ENCODE assay signal across 13 mouse cellular contexts in the genomic region with DNA sequence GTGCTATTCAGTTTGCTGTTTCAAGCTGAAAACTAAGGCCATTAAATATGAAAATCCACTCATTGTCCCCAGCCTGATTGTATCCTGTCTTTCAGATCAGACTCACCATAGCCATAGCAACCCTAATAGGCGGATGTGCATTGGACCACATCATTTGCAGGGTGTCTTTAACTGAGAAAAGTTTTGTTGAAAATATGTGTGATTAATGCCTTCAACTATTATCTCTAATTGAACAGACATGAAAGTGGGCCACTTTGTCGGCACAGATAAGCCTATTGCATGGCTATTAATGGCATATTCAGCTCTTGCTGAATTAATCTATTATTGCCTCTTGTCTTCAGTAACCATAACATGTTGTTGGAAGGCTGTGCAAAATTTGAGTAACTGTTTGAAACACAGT.
A peak's percentile ranks its signal among the peaks of the same experiment; 100 is the strongest.
DNase-seq lines count a peak whose midpoint lies in the region; ATAC-seq lines count a peak whose summit lies in the region.
"Had no signal": no experiment of that assay in that cellular context is flagged by ENCODE, and none has a peak within 500 bp of the region (broad histone marks: within the 10 kb centered on the region; RNA-seq: fewer than 3 reads in every experiment).

No protein-coding gene starts in this region.

- H3K4me1 ChIP-seq in forebrain, embryonic 12.5 days = peaks cover 6% of the 10 kb centered on the region; the same call in 1 of the 2 replicates
- no peaks in the 10 kb centered on the region for H3K4me1 ChIP-seq in hindbrain, embryonic 16.5 days (ENCODE audit: control insufficient read depth, insufficient read depth, low read depth, low read length)
- no peaks in the 10 kb centered on the region for H3K4me1 ChIP-seq in neural tube, embryonic 11.5 days (ENCODE audit: control insufficient read depth, insufficient read depth, low read length)
- H3K4me1 ChIP-seq: liver, embryonic 13.5 days had no signal

- WGBS in forebrain, embryonic 12.5 days = 18% methylated on average over 2 of the region's 2 CpGs
- WGBS in hindbrain, embryonic 16.5 days = 16% methylated on average over 2 of the region's 2 CpGs
- WGBS in neural tube, embryonic 11.5 days = 34% methylated on average over 2 of the region's 2 CpGs

- peak; percentile 93 for ATAC-seq in forebrain, embryonic 12.5 days (ENCODE audit: low FRiP score)
- peak; percentile 68 for ATAC-seq in hindbrain, embryonic 16.5 days
- peak; percentile 89 for ATAC-seq in neural tube, embryonic 11.5 days (ENCODE audit: insufficient read depth, low FRiP score, low TSS enrichment)
- ATAC-seq: Patski had no signal

- no peak overlapping the region for H3K4me3 ChIP-seq in forebrain, embryonic 12.5 days (replicated peaks)
- H3K4me3 ChIP-seq in hindbrain, embryonic 16.5 days (ENCODE audit: low read length) = no peak overlapping the region
- H3K4me3 ChIP-seq in neural tube, embryonic 11.5 days (ENCODE audit: low read depth, low read length) = no peak overlapping the region
- H3K4me3 ChIP-seq: liver, embryonic 13.5 days had no signal

- H3K4me2 ChIP-seq in forebrain, embryonic 12.5 days = no peak overlapping the region; the same call in 1 of the 2 replicates
- no peak overlapping the region for H3K4me2 ChIP-seq in hindbrain, embryonic 16.5 days (ENCODE audit: low read length)
- H3K4me2 ChIP-seq in neural tube, embryonic 11.5 days (ENCODE audit: low read depth) = no peak overlapping the region
- H3K4me2 ChIP-seq: liver, embryonic 13.5 days had no signal

- no peaks in the 10 kb centered on the region for H3K27me3 ChIP-seq in forebrain, embryonic 12.5 days
- no peaks in the 10 kb centered on the region for H3K27me3 ChIP-seq in hindbrain, embryonic 16.5 days (replicated peaks; ENCODE audit: control insufficient read depth, insufficient read depth, low read length)
- no peaks in the 10 kb centered on the region for H3K27me3 ChIP-seq in neural tube, embryonic 11.5 days (ENCODE audit: control insufficient read depth, insufficient read depth, low read length)
- H3K27me3 ChIP-seq: liver, embryonic 13.5 days; Patski had no signal

- no peaks in the 10 kb centered on the region for H3K36me3 ChIP-seq in forebrain, embryonic 12.5 days (replicated peaks)
- no peaks in the 10 kb centered on the region for H3K36me3 ChIP-seq in hindbrain, embryonic 16.5 days (ENCODE audit: control insufficient read depth, insufficient read depth, low read length)
- H3K36me3 ChIP-seq in neural tube, embryonic 11.5 days (ENCODE audit: control insufficient read depth, insufficient read depth, low read length) = no peaks in the 10 kb centered on the region
- H3K36me3 ChIP-seq: liver, embryonic 13.5 days had no signal

- no peak overlapping the region for H3K27ac ChIP-seq in forebrain, embryonic 12.5 days
- no peak overlapping the region for H3K27ac ChIP-seq in hindbrain, embryonic 16.5 days (ENCODE audit: low read depth, low read length)
- H3K27ac ChIP-seq in neural tube, embryonic 11.5 days (ENCODE audit: low read depth, low read length) = no peak overlapping the region
- H3K27ac ChIP-seq: liver, embryonic 13.5 days had no signal

- H3K9me3 ChIP-seq in forebrain, embryonic 12.5 days = no peaks in the 10 kb centered on the region
- no peaks in the 10 kb centered on the region for H3K9me3 ChIP-seq in hindbrain, embryonic 16.5 days (ENCODE audit: control insufficient read depth, low read length)
- H3K9me3 ChIP-seq in neural tube, embryonic 11.5 days (ENCODE audit: control insufficient read depth, low read length) = no peaks in the 10 kb centered on the region
- H3K9me3 ChIP-seq: liver, embryonic 13.5 days had no signal

- peak; percentile 78 for DNase-seq in embryo, embryonic 10.5 days (ENCODE audit: low spot score)
- peak; percentile 46 for DNase-seq in neural tube, embryonic 11.5 days (ENCODE audit: low spot score)
- no peak for DNase-seq in ovary, postnatal 10 days (ENCODE audit: low spot score)
- DNase-seq in cerebellum, adult 9-10 months = no peak
- DNase-seq in kidney, postnatal 4 days = no peak
- DNase-seq: heart, postnatal 14 days; kidney, adult 2 months; liver, embryonic 13.5 days; lung, postnatal 36 days; right cerebral cortex, adult 18-20 months had no signal

- H3K9ac ChIP-seq in forebrain, embryonic 12.5 days = no peak overlapping the region
- H3K9ac ChIP-seq in hindbrain, embryonic 16.5 days (ENCODE audit: low read depth, low read length) = no peak overlapping the region
- H3K9ac ChIP-seq in neural tube, embryonic 11.5 days (ENCODE audit: low read length) = no peak overlapping the region
- H3K9ac ChIP-seq: liver, embryonic 13.5 days had no signal

Comparison
In these comparisons a context has a peak if more than half of its experiments do, and no peak if none do; other contexts are left out.
1. DNase-seq: peak in embryo, embryonic 10.5 days (single experiment) and neural tube, embryonic 11.5 days (single experiment); none in ovary, postnatal 10 days (single experiment), cerebellum, adult 9-10 months (single experiment) and kidney, postnatal 4 days (0 of 2).
2. Peak in every context shown above with its lines, with median percentiles within 50 percentile points of each other: ATAC-seq.